In the genomic region with DNA sequence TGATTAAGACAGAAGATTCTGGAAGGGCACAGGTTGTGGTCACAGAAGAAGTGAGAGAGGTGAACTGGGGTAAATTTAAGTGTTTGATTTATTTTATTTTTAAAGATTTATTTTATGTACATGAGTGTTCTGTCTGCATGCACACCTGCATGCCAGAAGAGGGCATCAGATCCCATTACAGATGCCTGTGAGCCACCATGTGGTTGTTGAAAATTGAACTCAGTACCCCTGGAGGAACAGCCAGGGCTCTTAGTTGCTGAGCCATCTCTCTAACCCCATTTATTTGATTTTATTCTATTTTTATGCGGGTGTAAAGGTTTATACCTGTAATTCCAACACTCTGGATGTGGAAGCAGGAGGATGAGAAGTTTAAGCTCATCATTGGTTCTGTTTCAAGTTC, we compare ENCODE assay signal across 11 mouse cellular contexts. TPM values are rescaled to one million over a fixed set of nuclear protein-coding genes. Genes with fewer than 3 reads are reported as not detected.
"Had no signal": no experiment of that assay in that cellular context is flagged by ENCODE, and none has a peak within 500 bp of the region (broad histone marks: within the 10 kb centered on the region; RNA-seq: fewer than 3 reads in every experiment).

No protein-coding gene starts in this region.

- H3K4me2 ChIP-seq: limb, embryonic 15.5 days; liver, embryonic 13.5 days; stomach, embryonic 15.5 days had no signal

- H3K4me1 ChIP-seq: limb, embryonic 15.5 days; liver, embryonic 13.5 days; stomach, embryonic 15.5 days had no signal

- H3K36me3 ChIP-seq: limb, embryonic 15.5 days; liver, embryonic 13.5 days; stomach, embryonic 15.5 days had no signal

- DNase-seq: kidney, adult 2 months; kidney, postnatal 36 days; liver, embryonic 13.5 days; lung, adult 18-20 months; lung, postnatal 36 days; right cerebral cortex, postnatal 14 days; thymus, postnatal 4 days had no signal

- H3K27ac ChIP-seq: limb, embryonic 15.5 days; liver, embryonic 13.5 days; stomach, embryonic 15.5 days had no signal

- ATAC-seq: lung, postnatal 0 days; midbrain, embryonic 16.5 days had no signal

- H3K9me3 ChIP-seq: limb, embryonic 15.5 days; liver, embryonic 13.5 days; stomach, embryonic 15.5 days had no signal

- H3K9ac ChIP-seq: limb, embryonic 15.5 days; liver, embryonic 13.5 days; stomach, embryonic 15.5 days had no signal

- H3K4me3 ChIP-seq: limb, embryonic 15.5 days; liver, embryonic 13.5 days; stomach, embryonic 15.5 days had no signal

- H3K27me3 ChIP-seq: limb, embryonic 15.5 days; liver, embryonic 13.5 days had no signal

RNA-seq across cellular contexts. Expression of a gene that starts 40.1 kb away (rescaled TPM):
- polyA plus RNA-seq: midbrain, embryonic 16.5 days had no signal
